Mouse (Mus musculus): Measurements from ENCODE around the gene Gm28035.

DNA sequence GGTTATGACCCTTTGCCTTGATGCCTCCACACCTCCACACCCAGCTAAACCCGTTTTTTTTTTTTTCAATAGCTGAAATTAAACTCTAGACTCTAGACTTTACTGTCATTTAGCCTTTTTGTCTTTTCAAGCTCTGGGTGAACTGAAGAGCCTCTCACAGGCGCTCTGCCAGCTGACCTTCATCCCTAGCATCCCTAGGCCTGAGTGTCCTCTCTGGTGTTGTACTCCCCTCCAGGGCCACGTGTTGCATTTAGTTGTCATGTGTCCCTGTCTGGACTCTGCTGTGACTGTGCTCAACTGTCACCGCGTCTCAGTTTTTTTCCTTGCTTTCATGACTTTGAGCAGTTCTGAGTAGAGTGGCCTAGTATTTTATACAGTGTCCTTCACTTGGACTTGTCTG is 59.6 kb downstream of the Gm28035 start:
- no peak for TF ChIP-seq POLR2A (IDR thresholded peaks at IDR 0.05; ENCODE audit: borderline replicate concordance, insufficient read depth, low read length)
- no peak for TF ChIP-seq CTCF (IDR thresholded peaks at IDR 0.05; ENCODE audit: borderline replicate concordance, insufficient read depth, low read depth, low read length)
